Mouse (Mus musculus) MEL (cell line): ENCODE measurements around the gene Mtx2. TPM values are rescaled to one million over a fixed set of nuclear protein-coding genes. Genes with fewer than 3 reads are reported as not detected.

Source experiments
- DNase-seq: peaks from one replicate; pipeline ENCODE4 v3.0.0; 2011; ENCODE audit warnings: low read depth, low spot score
- H3K27ac ChIP-seq: 2 replicates; pipeline ENCODE4 v1.5.1; 2012; ENCODE audit warnings: low read depth, mild to moderate bottlenecking, control low read depth, low read length, moderate library complexity; ENCODE audit not compliant: control insufficient read depth
- H3K27me3 ChIP-seq, 2 experiments: fragments of 150-350 bp in 1 of 2; sonication (generic) in 1 of 2; 2 replicates each; pipeline ENCODE4 v1.6.1; 2012; ENCODE audit warnings: low read length in 2 of 2, mild to moderate bottlenecking in 2 of 2, improper control_type of control experiment in 1 of 2, moderate library complexity in 1 of 2; ENCODE audit not compliant: insufficient read depth in 2 of 2, control insufficient read depth in 1 of 2
- H3K36me3 ChIP-seq, 2 experiments: 2 replicates each; pipeline ENCODE4 v1.6.1; 2012 to 2014; ENCODE audit warnings: low read length in 2 of 2, improper control_type of control experiment in 1 of 2, inconsistent platforms in 1 of 2, mild to moderate bottlenecking in 1 of 2; ENCODE audit not compliant: insufficient read depth in 2 of 2, control insufficient read depth in 1 of 2
- H3K4me1 ChIP-seq, 2 experiments: fragments of 150-350 bp in 1 of 2; sonication (generic) in 1 of 2; 2 replicates each; pipeline ENCODE4 v1.6.1; 2012; ENCODE audit warnings: low read length in 2 of 2, improper control_type of control experiment in 1 of 2, mild to moderate bottlenecking in 1 of 2; ENCODE audit not compliant: insufficient read depth in 2 of 2, control insufficient read depth in 1 of 2
- H3K4me3 ChIP-seq, 2 experiments: fragments of 150-350 bp in 1 of 2; sonication (generic) in 1 of 2; 2 replicates each; pipeline ENCODE4 v1.5.1; 2012; ENCODE audit warnings: low read depth in 2 of 2, low read length in 2 of 2, mild to moderate bottlenecking in 2 of 2, moderate library complexity in 2 of 2, control low read depth in 1 of 2, improper control_type of control experiment in 1 of 2; ENCODE audit not compliant: control insufficient read depth in 1 of 2, insufficient read depth in 1 of 2
- H3K79me2 ChIP-seq: 2 replicates; pipeline ENCODE4 v1.6.1; 2012; ENCODE audit warnings: mild to moderate bottlenecking, low read length, moderate library complexity; ENCODE audit not compliant: control insufficient read depth, poor library complexity, insufficient read depth
- H3K9ac ChIP-seq: 2 replicates; pipeline ENCODE4 v1.6.1; 2012; ENCODE audit warnings: low read depth, mild to moderate bottlenecking, control low read depth, low read length, moderate library complexity; ENCODE audit not compliant: control insufficient read depth, poor library complexity, severe bottlenecking
- H3K9me3 ChIP-seq: fragments of 150-350 bp; sonication (generic); replicated peaks from 2 replicates; pipeline ENCODE4 v1.6.1; 2012; ENCODE audit warnings: mild to moderate bottlenecking, low read length, improper control_type of control experiment, moderate library complexity; ENCODE audit not compliant: insufficient read depth
- E2F4 ChIP-seq: IDR thresholded peaks from 2 replicates; pipeline ENCODE4 v1.6.1; 2011; ENCODE audit warnings: low read depth, low read length, improper control_type of control experiment, borderline replicate concordance
- EP300 ChIP-seq, 2 experiments: IDR thresholded peaks; 2 replicates each; pipeline ENCODE4 v1.6.1; 2011; ENCODE audit warnings: improper control_type of control experiment in 2 of 2, low read length in 2 of 2, low read depth in 1 of 2, mild to moderate bottlenecking in 1 of 2
- ETS1 ChIP-seq: IDR thresholded peaks from 2 replicates; pipeline ENCODE4 v1.6.1; 2012; ENCODE audit warnings: low read depth, mild to moderate bottlenecking, inconsistent platforms, low read length, improper control_type of control experiment, moderate library complexity
- GABPA ChIP-seq: IDR thresholded peaks from 2 replicates; pipeline ENCODE4 v1.6.1; 2012; ENCODE audit warnings: low read depth, mild to moderate bottlenecking, inconsistent platforms, low read length, improper control_type of control experiment, moderate library complexity
- KAT2A ChIP-seq: conservative IDR thresholded peaks from 2 replicates; pipeline ENCODE4 v1.6.1; 2012; ENCODE audit warnings: low read depth, low read length, improper control_type of control experiment, inconsistent platforms
- MAFK ChIP-seq: IDR thresholded peaks from 2 replicates; pipeline ENCODE4 v1.6.1; 2011; ENCODE audit warnings: low read depth, mild to moderate bottlenecking, low read length, improper control_type of control experiment, borderline replicate concordance
- MAZ ChIP-seq: IDR thresholded peaks from 2 replicates; pipeline ENCODE4 v1.6.1; 2012; ENCODE audit warnings: low read depth, mild to moderate bottlenecking, inconsistent platforms, low read length, improper control_type of control experiment
- MXI1 ChIP-seq: IDR thresholded peaks from 2 replicates; pipeline ENCODE4 v1.6.1; 2011; ENCODE audit warnings: mild to moderate bottlenecking, low read depth, low read length, improper control_type of control experiment
- MYB ChIP-seq: IDR thresholded peaks from 2 replicates; pipeline ENCODE4 v1.6.1; 2011; ENCODE audit warnings: mild to moderate bottlenecking, low read depth, low read length, improper control_type of control experiment
- MYC ChIP-seq: IDR thresholded peaks from 2 replicates; pipeline ENCODE4 v1.6.1; 2011; ENCODE audit warnings: low read depth, mild to moderate bottlenecking, low read length, improper control_type of control experiment, moderate library complexity
- NRF1 ChIP-seq: IDR thresholded peaks from 2 replicates; pipeline ENCODE4 v1.6.1; 2014; ENCODE audit warnings: low read depth, mild to moderate bottlenecking, inconsistent platforms, low read length, improper control_type of control experiment, moderate library complexity; ENCODE audit not compliant: poor library complexity, insufficient read depth, severe bottlenecking
- POLR2A ChIP-seq, 2 experiments: IDR thresholded peaks; 2 replicates each; pipeline ENCODE4 v1.6.1; 2011 to 2012; ENCODE audit warnings: low read length in 2 of 2, mild to moderate bottlenecking in 2 of 2, control low read depth in 1 of 2, improper control_type of control experiment in 1 of 2, low read depth in 1 of 2, moderate library complexity in 1 of 2; ENCODE audit not compliant: control insufficient read depth in 1 of 2, insufficient read depth in 1 of 2, poor library complexity in 1 of 2
- RAD21 ChIP-seq: IDR thresholded peaks from 2 replicates; pipeline ENCODE4 v1.6.1; 2011; ENCODE audit warnings: mild to moderate bottlenecking, low read depth, low read length, improper control_type of control experiment
- RCOR1 ChIP-seq: IDR thresholded peaks from 2 replicates; pipeline ENCODE4 v1.6.1; 2012; ENCODE audit warnings: low read depth, mild to moderate bottlenecking, inconsistent platforms, low read length, improper control_type of control experiment
- SIN3A ChIP-seq: IDR thresholded peaks from 2 replicates; pipeline ENCODE4 v1.6.1; 2012; ENCODE audit warnings: low read length, improper control_type of control experiment, inconsistent platforms
- SMC3 ChIP-seq: IDR thresholded peaks from 2 replicates; pipeline ENCODE4 v1.6.1; 2011; ENCODE audit warnings: low read depth, low read length, improper control_type of control experiment
- TAL1 ChIP-seq: IDR thresholded peaks from 2 replicates; pipeline ENCODE4 v1.6.1; 2012; ENCODE audit warnings: mild to moderate bottlenecking, inconsistent platforms, low read length, moderate library complexity, mixed read lengths
- TCF12 ChIP-seq: IDR thresholded peaks from 2 replicates; pipeline ENCODE4 v1.6.1; 2014; ENCODE audit warnings: low read depth, mild to moderate bottlenecking, inconsistent platforms, low read length, improper control_type of control experiment, moderate library complexity
- UBTF ChIP-seq: IDR thresholded peaks from 2 replicates; pipeline ENCODE4 v1.6.1; 2012; ENCODE audit warnings: low read depth, mild to moderate bottlenecking, inconsistent platforms, low read length, improper control_type of control experiment, moderate library complexity, borderline replicate concordance; ENCODE audit not compliant: insufficient read depth
- USF1 ChIP-seq: IDR thresholded peaks from 2 replicates; pipeline ENCODE4 v1.6.1; 2014; ENCODE audit warnings: low read depth, mild to moderate bottlenecking, inconsistent platforms, low read length, improper control_type of control experiment, moderate library complexity
- USF2 ChIP-seq, 2 experiments: IDR thresholded peaks; 2 replicates each; pipeline ENCODE4 v1.6.1; 2011 to 2012; ENCODE audit warnings: improper control_type of control experiment in 2 of 2, low read length in 2 of 2, borderline replicate concordance in 1 of 2, inconsistent platforms in 1 of 2, low read depth in 1 of 2, mild to moderate bottlenecking in 1 of 2; ENCODE audit not compliant: insufficient read depth in 1 of 2
- ZC3H11A ChIP-seq: IDR thresholded peaks from 2 replicates; pipeline ENCODE4 v1.6.1; 2012; ENCODE audit warnings: low read depth, mild to moderate bottlenecking, inconsistent platforms, low read length, improper control_type of control experiment
- ZKSCAN1 ChIP-seq: IDR thresholded peaks from 2 replicates; pipeline ENCODE4 v1.6.1; 2012; ENCODE audit warnings: low read depth, mild to moderate bottlenecking, inconsistent platforms, low read length, improper control_type of control experiment, moderate library complexity
- polyA plus RNA-seq, 2 experiments: library from polyadenylated mRNA; stranded (reverse) in 1 of 2; unstranded in 1 of 2; fragments of >175 nt in 1 of 2; fragments of >200 nt in 1 of 2; gene quantifications; 2 replicates each; pipeline versions ENCODE4 v1.2.1 to v1.2.4; 2012; ENCODE audit warnings: low replicate concordance in 2 of 2, low read depth in 1 of 2; ENCODE audit not compliant: insufficient read length in 2 of 2, insufficient read depth in 1 of 2, missing spikeins in 1 of 2
- total RNA-seq: library from RNA; depleted of rRNA; stranded (reverse); fragments of 300-350 nt; gene quantifications from 2 replicates; pipeline ENCODE4 v1.2.3, GENCODE M21; 2012

Mtx2 gene
- total and polyA plus RNA-seq, 3 experiments, result 81.9 to 1,244 (median 152) TPM

- H3K9me3 ChIP-seq, result no peaks in the 10 kb centered on the region
- H3K9ac ChIP-seq, result no peak overlapping the region
- TF ChIP-seq MXI1 (no peak), ZC3H11A (no peak), RAD21 (no peak), SIN3A (no peak), EP300 (IDR thresholded peaks at IDR 0.05; ENCODE audit: low read depth in 1 of 2, low read length in 2 of 2) (no peak), NRF1 (no peak), ETS1 (no peak)
- no peak overlapping the region for H3K27ac ChIP-seq
- no peak for DNase-seq
- no peak overlapping the region for H3K4me3 ChIP-seq
- no peaks in the 10 kb centered on the region for H3K36me3 ChIP-seq
- no peaks in the 10 kb centered on the region for H3K79me2 ChIP-seq
- peaks cover 2 to 3% of the 10 kb centered on the region in 2 experiments for H3K27me3 ChIP-seq
- no peaks in the 10 kb centered on the region for H3K4me1 ChIP-seq
Measured at GRCm38 (mm10) chr2:74777536-74778275, 47.9 kb upstream of the Mtx2 start.

- no peak for DNase-seq
Measured at GRCm38 (mm10) chr2:74781386-74781785, 44.2 kb upstream of the Mtx2 start.

GRCm38 (mm10) chr2:74795531-74795930 is 30.1 kb upstream of the Mtx2 start:
- H3K4me3 ChIP-seq, result no peak overlapping the region
- no peaks in the 10 kb centered on the region for H3K4me1 ChIP-seq
- no peak overlapping the region for H3K9ac ChIP-seq
- DNase-seq, result no peak
- TF ChIP-seq SMC3 (no peak), TAL1 (no peak), MYC (no peak), GABPA (no peak), MAZ (no peak), RCOR1 (no peak), USF2 (IDR thresholded peaks at IDR 0.05; ENCODE audit: borderline replicate concordance in 1 of 2, insufficient read depth in 1 of 2, low read depth in 1 of 2, low read length in 2 of 2) (no peak), MYB (no peak), ETS1 (no peak), ZKSCAN1 (no peak), MAFK (no peak), POLR2A (IDR thresholded peaks at IDR 0.05; ENCODE audit: control insufficient read depth in 1 of 2, insufficient read depth in 1 of 2, low read depth in 1 of 2, low read length in 2 of 2, poor library complexity in 1 of 2) (no peak), RAD21 (no peak), KAT2A (no peak), UBTF (no peak)
- no peaks in the 10 kb centered on the region for H3K36me3 ChIP-seq
- H3K27ac ChIP-seq, result no peak overlapping the region
- no peaks in the 10 kb centered on the region for H3K9me3 ChIP-seq
- no peaks in the 10 kb centered on the region for H3K79me2 ChIP-seq
- peaks cover 6% of the 10 kb centered on the region in 2 experiments for H3K27me3 ChIP-seq

More at GRCm38 (mm10) chr2:74781386-74781785, 44.2 kb upstream of the Mtx2 start:
- Histone ChIP-seq H3K9me3 (no peaks in the 10 kb centered on the region), H3K79me2 (no peaks in the 10 kb centered on the region), H3K27me3 (peaks cover 1 to 3% of the 10 kb centered on the region in 2 experiments; a peak in 3 of 4 replicates), H3K27ac (no peak overlapping the region), H3K4me3 (no peak overlapping the region), H3K4me1 (no peaks in the 10 kb centered on the region), H3K36me3 (no peaks in the 10 kb centered on the region), H3K9ac (no peak overlapping the region)
- TF ChIP-seq UBTF (no peak), TCF12 (no peak), USF1 (no peak), E2F4 (no peak), SIN3A (no peak), POLR2A (IDR thresholded peaks at IDR 0.05; ENCODE audit: control insufficient read depth in 1 of 2, insufficient read depth in 1 of 2, low read depth in 1 of 2, low read length in 2 of 2, poor library complexity in 1 of 2) (no peak)
